Mouse (Mus musculus) C2C12 (cell line): Measurements from ENCODE around the gene Olfr569.

Experiments
- CTCF ChIP-seq: IDR thresholded peaks from one replicate; pipeline ENCODE4 v1.5.1; 2011; ENCODE audit not compliant: control insufficient read depth, insufficient read depth, insufficient read length
- MYOG ChIP-seq: IDR thresholded peaks from one replicate; pipeline ENCODE4 v1.6.1; 2011; ENCODE audit not compliant: control insufficient read depth, insufficient read length; ENCODE audit errors: extremely low read depth
- USF1 ChIP-seq: IDR thresholded peaks from one replicate; pipeline ENCODE4 v1.6.1; 2011; ENCODE audit warnings: low read depth, mild to moderate bottlenecking, control low read depth, moderate library complexity

DNA sequence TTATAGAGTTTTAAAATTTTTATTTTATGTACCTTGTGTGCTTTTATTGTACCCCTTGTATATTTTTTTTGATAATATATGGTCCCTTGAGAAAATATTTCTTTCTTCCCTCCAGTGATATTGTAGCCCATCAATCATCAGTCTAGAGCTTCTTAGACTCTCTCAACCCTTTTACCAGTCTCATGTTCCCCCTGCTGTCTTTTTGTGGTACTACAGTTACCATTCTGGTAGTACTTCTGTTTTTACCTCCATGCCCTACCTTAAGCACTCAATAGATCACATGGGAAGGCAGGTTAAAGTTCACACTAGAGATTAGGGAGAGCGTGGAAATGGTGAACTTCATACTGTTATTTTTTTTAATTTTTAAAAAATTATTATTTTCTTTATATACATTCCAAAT, 28.9 kb upstream of the Olfr569 start:
- no peak for TF ChIP-seq CTCF
- no peak for TF ChIP-seq MYOG
- TF ChIP-seq USF1 = no peak
